Mouse (Mus musculus) cortical plate, adult 2 months (tissue): ENCODE data around the gene Sfta2.

ENCODE experiments used
- CTCF ChIP-seq: fragments of 200-500 bp; IDR thresholded peaks from 2 replicates; pipeline ENCODE4 v1.5.1; 2011; ENCODE audit warnings: mild to moderate bottlenecking, control low read depth, low read length; ENCODE audit not compliant: insufficient read depth; ENCODE audit errors: extremely low read depth
- POLR2A ChIP-seq: fragments of 200-500 bp; IDR thresholded peaks from 2 replicates; pipeline ENCODE4 v1.6.1; 2011; ENCODE audit warnings: mild to moderate bottlenecking, low read length, control low read depth; ENCODE audit not compliant: insufficient read depth; ENCODE audit errors: extremely low read depth

DNA sequence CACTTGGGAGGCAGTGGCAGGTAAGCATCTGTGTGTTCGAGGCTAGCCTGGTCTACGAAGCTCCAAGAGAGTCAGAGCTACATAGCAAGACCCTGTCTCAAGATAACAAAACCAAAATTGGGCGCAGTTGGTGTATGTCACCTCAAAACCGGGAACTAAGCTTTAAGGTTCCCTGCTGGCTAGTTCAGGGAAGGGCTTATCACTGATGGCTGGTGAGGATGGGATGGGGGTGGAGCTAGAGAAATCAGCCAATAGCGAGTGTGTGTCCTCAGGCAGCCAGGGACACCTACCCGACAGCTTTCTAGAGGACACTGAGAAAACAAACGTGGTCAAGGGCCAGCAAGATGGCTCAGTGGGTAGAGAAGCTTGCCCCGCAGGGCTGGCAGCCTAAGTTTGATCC is 43.1 kb upstream of the Sfta2 start:
- TF ChIP-seq CTCF (no peak), POLR2A (no peak)
